Comparison of ENCODE assay signal across 8 mouse cellular contexts in genomic region chr13:114457567-114458120, GRCm38 (mm10). TPM values are rescaled to one million over a fixed set of nuclear protein-coding genes. Genes with fewer than 3 reads are reported as not detected.
DNase-seq lines count a peak whose midpoint lies in the region; ATAC-seq and TF ChIP-seq lines count a peak whose summit lies in the region.

No protein-coding gene starts in this region.

- no peak for ATAC-seq in intestine, postnatal 0 days
- no peak for ATAC-seq in neural tube, embryonic 13.5 days (ENCODE audit: low read depth)

- peak overlapping the region; percentile 1 for H3K4me3 ChIP-seq in lung, adult 2 months (replicated peaks; ENCODE audit: extremely low read depth, low read depth, low read length)
- H3K4me3 ChIP-seq in embryonic fibroblast, embryonic 13.5 days (ENCODE audit: insufficient read depth, low read length) = peak overlapping the region; percentile 92
- peak overlapping the region; percentile 60 for H3K4me3 ChIP-seq in intestine, postnatal 0 days (ENCODE audit: low read depth, low read length)
- H3K4me3 ChIP-seq in neural tube, embryonic 13.5 days = peak overlapping the region; percentile 57

- peaks cover 4% of the 10 kb centered on the region for H3K4me1 ChIP-seq in lung, adult 2 months (ENCODE audit: control insufficient read depth, insufficient read depth, low read length)
- H3K4me1 ChIP-seq in embryonic fibroblast, embryonic 13.5 days (ENCODE audit: control insufficient read depth, insufficient read depth, low read length) = peaks cover 3% of the 10 kb centered on the region; the same call in 1 of the 2 replicates
- no peaks in the 10 kb centered on the region for H3K4me1 ChIP-seq in intestine, postnatal 0 days (replicated peaks; ENCODE audit: control insufficient read depth, insufficient read depth, low read length)
- peaks cover 45% of the 10 kb centered on the region for H3K4me1 ChIP-seq in neural tube, embryonic 13.5 days (replicated peaks)

- no peaks in the 10 kb centered on the region for H3K36me3 ChIP-seq in intestine, postnatal 0 days (ENCODE audit: control insufficient read depth, insufficient read depth)
- no peaks in the 10 kb centered on the region for H3K36me3 ChIP-seq in neural tube, embryonic 13.5 days

- peak overlapping the region; percentile 99 for H3K4me2 ChIP-seq in intestine, postnatal 0 days (replicated peaks; ENCODE audit: low read depth)
- H3K4me2 ChIP-seq in neural tube, embryonic 13.5 days = peak overlapping the region; percentile 96

- no peak for DNase-seq in lung, adult 2 months
- no peak for DNase-seq in lung, adult 18-20 months
- no peak for DNase-seq in cerebellum, adult 9-10 months
- no peak for DNase-seq in spleen, postnatal 10 days (ENCODE audit: low spot score in 2 of 2)
- DNase-seq in right cerebral cortex, postnatal 14 days = no peak

- peak overlapping the region; percentile 64 for H3K27ac ChIP-seq in embryonic fibroblast, embryonic 13.5 days (ENCODE audit: insufficient read depth, low read length)
- H3K27ac ChIP-seq in intestine, postnatal 0 days (ENCODE audit: low read depth, low read length) = no peak overlapping the region
- no peak overlapping the region for H3K27ac ChIP-seq in neural tube, embryonic 13.5 days (replicated peaks)

- no peaks in the 10 kb centered on the region for H3K9me3 ChIP-seq in intestine, postnatal 0 days (ENCODE audit: control insufficient read depth)
- no peaks in the 10 kb centered on the region for H3K9me3 ChIP-seq in neural tube, embryonic 13.5 days

- 3% methylated on average over 15 of the region's 15 CpGs for WGBS in lung, adult 2 months
- WGBS in intestine, postnatal 0 days = 2% methylated on average over 15 of the region's 15 CpGs
- under 1% methylated on average over 15 of the region's 15 CpGs for WGBS in neural tube, embryonic 13.5 days

- no peak for TF ChIP-seq CTCF in lung, adult 2 months (IDR thresholded peaks at IDR 0.05; ENCODE audit: insufficient read depth, low read length)
- TF ChIP-seq CTCF in embryonic fibroblast, embryonic 13.5 days (IDR thresholded peaks at IDR 0.05; ENCODE audit: borderline replicate concordance, insufficient read depth, low read length) = no peak
- no peak for TF ChIP-seq CTCF in intestine, postnatal 0 days (IDR thresholded peaks at IDR 0.05; ENCODE audit: low read depth)

- no peak for TF ChIP-seq POLR2A in lung, adult 2 months (IDR thresholded peaks at IDR 0.05; ENCODE audit: borderline replicate concordance, extremely low read depth, low read depth, low read length)
- TF ChIP-seq POLR2A in embryonic fibroblast, embryonic 13.5 days (IDR thresholded peaks at IDR 0.05; ENCODE audit: low read depth, low read length) = no peak

- H3K27me3 ChIP-seq in intestine, postnatal 0 days (replicated peaks; ENCODE audit: control insufficient read depth, insufficient read depth, low read length) = peaks cover 50% of the 10 kb centered on the region
- H3K27me3 ChIP-seq in neural tube, embryonic 13.5 days = peaks cover 61% of the 10 kb centered on the region

- 0 out of 2 replicates have a peak overlapping the region, but pooled peaks have one; percentile 27 for H3K9ac ChIP-seq in intestine, postnatal 0 days (ENCODE audit: low read depth, low read length)
- 0 out of 2 replicates have a peak overlapping the region, but pooled peaks have one; percentile 61 for H3K9ac ChIP-seq in neural tube, embryonic 13.5 days

RNA-seq across cellular contexts. Expression of gene Fst, which starts 1.1 kb away (rescaled TPM):
- polyA plus RNA-seq in lung, adult 2 months (2012; rRNA removed) = 1.2 and 2.1 TPM in 2 replicates
- polyA plus RNA-seq in embryonic fibroblast, embryonic 13.5 days (2011; ENCODE audit: insufficient read length, low read depth, missing spikeins) = 40.2 and 100.0 TPM in 2 replicates
- polyA plus RNA-seq in intestine, postnatal 0 days (2015; fragmentation: Nextera tagmentation; extraction: Ambion mirVana) = 12.8 and 14.3 TPM in 2 replicates
- polyA plus RNA-seq in neural tube, embryonic 13.5 days (2015; fragmentation: Nextera tagmentation; extraction: Ambion mirVana) = 9.6 and 12.1 TPM in 2 replicates

Comparison
In these comparisons a context has a peak if more than half of its experiments do, and no peak if none do; other contexts are left out.
1. H3K4me3 ChIP-seq: peak in every context shown above with its lines; median percentile 92 in embryonic fibroblast, embryonic 13.5 days; 60 in intestine, postnatal 0 days; 57 in neural tube, embryonic 13.5 days; 1 in lung, adult 2 months.